Mouse (Mus musculus) limb, embryonic 13.5 days (tissue): ENCODE results near the gene Ldhc. TPM values are rescaled to one million over a fixed set of nuclear protein-coding genes. Genes with fewer than 3 reads are reported as not detected.
"Not testable (repeated sequence)": the region's sequence is repeated elsewhere in the genome, so short reads cannot be mapped to it uniquely, and the experiment has no call there.

ENCODE experiments used
- ATAC-seq: fragments of 200-750 bp; cut with Nextera tagmentation; 2 replicates; pipeline ENCODE4 v1.8.0; 2017; ENCODE audit warnings: low read depth, moderate number of reproducible peaks, moderate TSS enrichment; ENCODE audit not compliant: low FRiP score
- H3K27ac ChIP-seq: fragments of 300-500 bp; sonication (generic); 2 replicates; pipeline ENCODE4 v1.5.1; 2015; ENCODE audit warnings: inconsistent platforms, mild to moderate bottlenecking, moderate library complexity
- H3K27me3 ChIP-seq: fragments of 300-500 bp; sonication (generic); 2 replicates; pipeline ENCODE4 v1.6.1; 2015; ENCODE audit warnings: mild to moderate bottlenecking, inconsistent platforms
- H3K36me3 ChIP-seq: fragments of 300-500 bp; sonication (generic); 2 replicates; pipeline ENCODE4 v1.6.1; 2015; ENCODE audit warnings: inconsistent platforms, mild to moderate bottlenecking, moderate library complexity
- H3K4me1 ChIP-seq: fragments of 300-500 bp; sonication (generic); 2 replicates; pipeline ENCODE4 v1.6.1; 2015; ENCODE audit warnings: inconsistent platforms
- H3K4me2 ChIP-seq: fragments of 300-500 bp; sonication (generic); replicated peaks from 2 replicates; pipeline ENCODE4 v1.6.1; 2015; ENCODE audit warnings: inconsistent platforms, mild to moderate bottlenecking, moderate library complexity
- H3K4me3 ChIP-seq: fragments of 300-500 bp; sonication (generic); 2 replicates; pipeline ENCODE4 v1.5.1; 2015; ENCODE audit warnings: moderate library complexity, mild to moderate bottlenecking, inconsistent platforms
- H3K9ac ChIP-seq: fragments of 300-500 bp; sonication (generic); 2 replicates; pipeline ENCODE4 v1.6.1; 2015; ENCODE audit warnings: mild to moderate bottlenecking, inconsistent platforms
- H3K9me3 ChIP-seq: fragments of 300-500 bp; sonication (generic); 2 replicates; pipeline ENCODE4 v1.6.1; 2016; ENCODE audit warnings: inconsistent platforms
- WGBS: fragments of 180-500 bp; shearing (Covaris S2); methylation state at CpG from one replicate; pipeline ENCODE4 v1.1.7; 2015; 5-methylcytosine and 5-hydroxymethylcytosine counted together
- polyA plus RNA-seq: library from polyadenylated mRNA; unstranded; fragments of >200 nt; fragmentation: Nextera tagmentation; extraction: Ambion mirVana; gene quantifications from 2 replicates; pipeline ENCODE4 v1.2.1, GENCODE M21; 2015

Ldhc gene
- not detected in 2 replicates for polyA plus RNA-seq

DNA sequence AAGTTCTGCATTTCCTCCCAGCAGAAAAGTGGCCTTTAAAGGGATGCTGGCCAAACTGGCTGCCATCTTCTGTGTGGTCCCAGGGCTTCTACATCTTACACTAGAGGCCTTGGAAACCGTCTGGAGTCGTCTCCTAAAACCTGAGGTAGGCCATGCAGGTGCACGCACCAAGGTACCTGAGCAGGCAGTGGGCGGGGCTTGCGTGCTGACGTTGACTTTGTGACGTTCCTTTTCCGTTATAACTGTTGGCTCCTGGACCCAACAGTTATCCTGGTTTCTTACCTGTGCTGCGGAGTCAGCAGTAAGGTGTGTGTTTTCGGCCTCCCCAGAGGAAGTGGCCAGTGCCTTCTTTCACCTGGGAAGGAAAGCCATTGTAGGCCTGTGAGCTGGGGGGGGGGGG is at the start of gene Ldhc:
TSS of gene Ldhc (plus strand) at position 208 of the 400 bp plus-strand sequence.
- WGBS: 33% methylated on average over 10 of the region's 10 CpGs
- Histone ChIP-seq H3K9me3 (no peaks in the 10 kb centered on the region), H3K27ac (no peak within 1 kb of the TSS), H3K27me3 (no peaks in the 10 kb centered on the region), H3K4me1 (no peaks in the 10 kb centered on the region), H3K4me3 (no peak within 1 kb of the TSS), H3K4me2 (no peak within 1 kb of the TSS), H3K9ac (no peak within 1 kb of the TSS), H3K36me3 (peaks cover 6% of the 10 kb centered on the region)
- no peak for ATAC-seq

DNA sequence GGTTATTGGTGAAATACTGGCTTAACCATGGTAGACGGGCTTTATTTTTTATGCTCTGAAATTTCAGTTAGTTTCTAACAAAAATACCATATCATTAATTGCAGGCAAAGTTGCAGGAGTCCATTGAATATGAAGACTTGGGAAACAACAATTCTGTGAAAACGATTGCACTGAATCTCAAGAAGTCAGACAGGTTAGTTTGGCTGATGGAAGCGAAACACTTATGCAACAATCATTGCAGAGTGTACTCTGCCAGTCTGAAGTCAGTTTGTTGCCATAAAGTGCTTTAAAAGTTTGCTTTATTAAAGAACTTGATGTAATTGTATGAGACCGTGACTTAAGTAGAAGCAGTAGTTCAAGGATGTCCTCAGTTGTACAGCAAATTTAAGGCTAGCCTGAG is 47.0 kb upstream of the Ldhc start:
- WGBS: 90% methylated on average over 4 of the region's 4 CpGs
- H3K9ac ChIP-seq: no peak overlapping the region
- H3K4me2 ChIP-seq: no peak overlapping the region
- H3K4me1 ChIP-seq: no peaks in the 10 kb centered on the region
- no peak overlapping the region for H3K4me3 ChIP-seq
- no peak for ATAC-seq
- H3K36me3 ChIP-seq: peaks cover 86% of the 10 kb centered on the region
- H3K27me3 ChIP-seq: no peaks in the 10 kb centered on the region
- no peaks in the 10 kb centered on the region for H3K9me3 ChIP-seq
- no peak overlapping the region for H3K27ac ChIP-seq

DNA sequence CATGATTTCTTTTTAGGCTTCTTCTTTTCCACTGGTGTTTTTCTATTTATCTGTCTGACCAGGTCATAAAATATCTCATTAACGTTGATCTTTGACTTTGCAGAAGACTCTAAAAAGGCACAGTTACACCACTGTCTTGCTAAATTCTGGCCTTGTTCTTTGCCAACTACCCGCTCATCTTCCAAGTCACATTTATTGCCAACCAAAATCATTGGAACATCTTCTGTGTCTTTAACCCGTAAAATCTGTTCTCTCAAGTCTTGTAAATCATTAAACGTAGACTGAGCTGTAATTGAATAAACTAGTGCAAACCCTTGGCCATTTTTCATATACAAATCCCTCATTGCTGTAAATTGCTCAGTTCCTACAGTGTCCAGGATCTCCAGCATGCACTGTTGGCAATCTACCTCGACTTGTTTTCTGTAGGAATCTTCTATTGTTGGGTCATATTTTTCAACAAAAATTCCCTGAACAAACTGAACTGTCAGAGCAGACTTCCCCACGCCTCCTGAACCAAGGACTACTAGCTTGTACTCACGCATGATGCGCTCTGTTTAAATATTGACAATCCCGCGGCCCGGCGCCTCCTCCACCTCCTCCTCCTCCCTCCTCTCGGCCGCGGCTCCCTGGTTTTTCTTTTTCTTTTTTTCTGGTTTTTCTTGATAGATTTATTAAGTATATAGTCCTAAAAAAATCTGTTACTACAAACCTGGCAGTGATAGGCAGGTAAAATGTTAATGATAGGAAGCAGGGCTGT is 39.9 kb upstream of the Ldhc start:
- peaks cover 71% of the 10 kb centered on the region for H3K36me3 ChIP-seq
- H3K9ac ChIP-seq, H3K27ac ChIP-seq, H3K4me1 ChIP-seq, H3K9me3 ChIP-seq, H3K4me2 ChIP-seq, H3K4me3 ChIP-seq, ATAC-seq, H3K27me3 ChIP-seq: not testable (repeated sequence)
- 92% methylated on average over 15 of the region's 15 CpGs for WGBS

DNA sequence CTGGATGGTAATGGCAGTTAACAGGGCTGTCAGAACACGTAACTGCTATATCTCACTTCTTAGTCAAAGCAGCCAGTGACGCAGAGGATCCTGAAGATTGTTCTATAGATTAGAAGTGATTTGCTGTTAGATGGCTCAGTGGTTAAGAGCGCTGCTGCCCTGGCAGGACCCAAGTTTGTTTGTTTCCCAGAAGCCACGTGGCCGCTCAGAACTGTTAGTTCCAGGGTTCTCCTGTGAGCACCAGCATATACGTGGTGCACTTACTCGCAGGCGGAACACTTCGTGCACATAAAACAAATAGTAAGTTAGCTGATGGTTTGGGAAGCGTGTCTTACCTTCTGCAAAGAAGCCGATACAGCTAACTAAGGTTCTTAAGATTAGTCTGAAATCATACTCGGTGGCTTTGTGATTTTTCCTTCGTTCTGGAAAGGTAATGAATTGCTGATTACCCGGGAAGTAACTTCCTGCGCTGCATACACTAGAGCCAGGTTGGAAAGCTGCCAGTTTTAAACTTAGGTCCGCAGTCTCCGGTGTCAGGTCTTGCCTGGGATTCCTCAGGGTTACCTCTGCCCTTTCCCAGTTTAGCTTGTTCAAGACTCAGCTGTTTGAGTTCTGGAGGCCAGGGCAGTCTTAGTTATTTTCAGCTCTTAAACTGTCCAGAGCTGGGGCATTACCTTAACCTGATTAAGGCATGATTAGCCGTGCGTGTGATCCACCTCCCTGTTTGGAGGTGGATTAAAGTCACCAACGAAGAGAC is 33.8 kb upstream of the Ldhc start:
- peaks cover 22% of the 10 kb centered on the region for H3K36me3 ChIP-seq
- no peak overlapping the region for H3K4me3 ChIP-seq
- H3K9me3 ChIP-seq: no peaks in the 10 kb centered on the region
- no peaks in the 10 kb centered on the region for H3K27me3 ChIP-seq
- no peak overlapping the region for H3K4me2 ChIP-seq
- 0 out of 2 replicates have a peak, but pooled peaks cover 4% of the 10 kb centered on the region for H3K4me1 ChIP-seq
- 69% methylated on average over 20 of the region's 20 CpGs for WGBS
- no peak overlapping the region for H3K27ac ChIP-seq
- no peak overlapping the region for H3K9ac ChIP-seq
- no peak for ATAC-seq

DNA sequence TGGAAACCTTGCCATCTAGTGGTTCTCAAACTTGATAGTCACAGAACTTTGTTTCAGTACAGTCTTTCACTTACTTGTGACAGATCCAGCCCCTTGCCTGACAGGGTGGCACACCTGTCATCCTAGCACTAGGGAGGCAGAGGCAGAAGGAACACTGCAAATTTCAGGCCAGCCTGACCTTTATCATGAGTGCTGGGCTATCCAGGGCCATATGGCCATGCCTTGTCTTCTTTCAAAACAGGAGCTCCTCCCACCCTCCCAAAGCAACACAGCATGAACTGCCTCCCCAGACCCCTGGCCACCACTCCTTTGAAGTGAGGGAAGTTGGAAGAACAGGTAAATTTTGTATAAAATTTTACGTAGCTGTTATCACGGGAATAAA is 33.2 kb upstream of the Ldhc start:
- Histone ChIP-seq H3K27me3 (no peaks in the 10 kb centered on the region), H3K4me1 (0 out of 2 replicates have a peak, but pooled peaks cover 4% of the 10 kb centered on the region), H3K9ac (no peak overlapping the region), H3K9me3 (no peaks in the 10 kb centered on the region), H3K4me2 (no peak overlapping the region), H3K36me3 (peaks cover 17% of the 10 kb centered on the region), H3K4me3 (no peak overlapping the region), H3K27ac (no peak overlapping the region)
- WGBS: 67% methylated on average over 2 of the region's 2 CpGs
- ATAC-seq: no peak

DNA sequence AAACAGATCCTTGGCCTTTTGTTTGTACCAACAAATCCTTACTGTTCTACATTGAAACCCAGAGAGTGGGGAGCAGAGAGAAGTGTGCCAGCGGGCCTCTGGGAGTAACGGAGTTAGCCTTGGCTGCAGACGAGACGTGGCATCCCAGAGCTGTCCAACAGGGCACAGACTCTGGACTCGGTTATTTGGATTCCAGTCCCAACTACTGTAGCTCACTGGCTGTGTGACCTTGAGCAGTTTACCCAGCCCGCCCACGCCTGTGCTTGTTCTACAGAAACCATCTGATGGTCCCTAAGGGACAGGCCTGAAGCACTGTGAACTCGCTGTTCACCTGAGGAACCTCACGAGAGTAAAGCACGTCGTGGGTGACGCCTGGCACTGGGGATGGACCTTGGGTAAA is 31.1 kb upstream of the Ldhc start:
- WGBS: 89% methylated on average over 12 of the region's 12 CpGs

DNA sequence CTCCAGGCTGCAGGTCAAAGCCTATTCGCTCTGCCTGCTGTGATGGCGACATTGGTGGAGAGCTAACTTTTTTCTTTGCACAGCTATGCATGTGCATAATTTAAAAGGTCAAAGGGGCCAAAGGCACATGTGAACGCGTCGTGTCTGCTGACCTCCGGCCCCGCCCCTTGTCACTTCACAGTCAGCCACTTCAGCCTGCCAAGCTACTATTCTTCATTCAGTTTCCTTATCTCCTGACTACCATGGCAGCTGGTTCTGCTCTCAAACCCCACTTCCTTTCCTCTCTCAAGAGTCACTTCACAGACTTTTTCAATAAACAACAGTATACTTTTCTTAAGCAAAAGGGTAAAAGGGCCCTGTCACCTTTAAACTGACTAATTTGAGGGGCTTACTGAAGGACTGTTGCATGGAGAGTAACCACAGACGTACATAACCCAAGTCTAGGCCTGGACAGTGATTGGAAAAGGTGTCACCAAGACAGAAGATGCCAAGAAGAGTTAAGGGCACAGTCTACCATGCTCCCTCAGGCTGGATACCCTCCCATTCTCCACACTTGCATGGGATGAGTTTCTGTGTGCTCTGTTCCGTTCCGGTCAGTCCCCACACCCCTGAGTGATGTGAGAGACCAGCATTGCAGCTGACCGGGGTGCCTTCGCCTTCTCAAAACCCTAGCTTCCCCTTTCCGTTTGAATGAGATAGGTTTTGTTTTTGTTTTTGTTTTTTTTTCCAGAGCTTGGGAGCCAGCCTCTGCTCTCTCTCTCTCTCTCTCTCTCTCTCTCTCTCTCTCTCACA is 30.0 kb upstream of the Ldhc start:
- ATAC-seq: no peak
- 63% methylated on average over 13 of the region's 13 CpGs for WGBS
- H3K9ac ChIP-seq: no peak overlapping the region
- 0 out of 2 replicates have a peak, but pooled peaks cover 4% of the 10 kb centered on the region for H3K4me1 ChIP-seq
- no peak overlapping the region for H3K27ac ChIP-seq
- no peak overlapping the region for H3K4me3 ChIP-seq
- H3K9me3 ChIP-seq: no peaks in the 10 kb centered on the region
- H3K4me2 ChIP-seq: no peak overlapping the region
- H3K36me3 ChIP-seq: no peaks in the 10 kb centered on the region
- no peaks in the 10 kb centered on the region for H3K27me3 ChIP-seq

More for the DNA sequence above, 31.1 kb upstream of the Ldhc start:
- Histone ChIP-seq H3K9ac (no peak overlapping the region), H3K27me3 (no peaks in the 10 kb centered on the region), H3K4me2 (no peak overlapping the region), H3K27ac (no peak overlapping the region), H3K36me3 (no peaks in the 10 kb centered on the region), H3K9me3 (no peaks in the 10 kb centered on the region), H3K4me3 (no peak overlapping the region), H3K4me1 (0 out of 2 replicates have a peak, but pooled peaks cover 4% of the 10 kb centered on the region)
- no peak for ATAC-seq

DNA sequence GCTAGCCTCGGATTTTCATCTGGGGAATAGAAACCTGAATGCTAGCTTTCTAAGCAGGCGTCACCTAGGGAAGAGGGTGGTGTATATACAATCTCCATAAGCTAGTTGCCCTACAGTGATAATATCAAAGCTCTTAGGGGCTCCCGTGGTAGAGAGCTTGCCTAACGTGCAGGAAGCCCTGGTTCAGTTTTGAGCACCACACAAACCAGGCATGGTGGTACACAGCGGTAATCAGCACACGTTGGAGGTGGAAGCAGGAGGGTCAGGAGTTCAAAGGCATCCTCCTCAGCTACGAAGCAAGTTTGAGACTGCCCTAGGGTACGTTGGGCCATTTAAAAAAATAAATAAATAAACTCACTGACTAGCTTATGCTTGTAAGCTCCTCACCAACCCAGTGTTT is 29.3 kb upstream of the Ldhc start:
- no peaks in the 10 kb centered on the region for H3K9me3 ChIP-seq
- H3K36me3 ChIP-seq: no peaks in the 10 kb centered on the region
- no peak overlapping the region for H3K4me3 ChIP-seq
- no peak overlapping the region for H3K9ac ChIP-seq
- 77% methylated on average over 8 of the region's 8 CpGs for WGBS
- H3K4me1 ChIP-seq: 0 out of 2 replicates have a peak, but pooled peaks cover 4% of the 10 kb centered on the region
- no peak overlapping the region for H3K4me2 ChIP-seq
- H3K27ac ChIP-seq: no peak overlapping the region
- H3K27me3 ChIP-seq: no peaks in the 10 kb centered on the region
- no peak for ATAC-seq

DNA sequence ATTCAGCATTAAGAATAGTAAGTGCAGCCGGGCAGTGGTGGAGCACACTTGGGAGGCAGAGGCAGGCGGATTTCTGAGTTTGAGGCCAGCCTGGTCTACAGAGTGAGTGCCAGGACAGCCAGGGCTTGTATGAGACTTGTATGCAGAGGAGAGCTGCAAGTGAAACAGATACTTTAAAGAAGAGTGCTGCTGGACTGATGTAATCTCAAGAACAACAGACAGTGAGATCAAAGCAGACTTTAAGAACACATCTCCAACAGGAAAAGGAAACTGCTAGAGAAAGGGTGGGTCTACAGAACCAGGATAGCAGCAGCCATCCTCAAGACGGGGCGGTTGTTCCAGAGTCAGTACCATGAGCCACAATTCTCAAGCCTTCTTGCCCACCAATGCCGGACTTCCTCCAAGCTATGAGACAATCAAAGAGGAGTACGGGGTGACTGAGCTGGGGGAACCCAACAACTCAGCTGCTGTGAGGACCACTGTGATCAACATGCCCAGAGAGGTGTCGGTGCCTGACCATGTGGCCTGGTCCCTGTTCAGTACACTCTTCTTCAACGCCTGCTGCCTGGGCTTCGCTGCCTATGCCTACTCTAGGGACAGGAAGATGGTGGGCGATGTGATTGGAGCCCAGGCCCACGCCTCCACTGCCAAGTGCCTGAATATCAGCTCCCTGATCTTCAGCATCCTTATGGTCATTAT is 28.7 kb upstream of the Ldhc start:
- H3K9me3 ChIP-seq, H3K27me3 ChIP-seq, ATAC-seq, H3K27ac ChIP-seq, H3K36me3 ChIP-seq, H3K4me1 ChIP-seq, H3K9ac ChIP-seq, H3K4me2 ChIP-seq, H3K4me3 ChIP-seq: not testable (repeated sequence)
- WGBS: 85% methylated on average over 11 of the region's 11 CpGs

DNA sequence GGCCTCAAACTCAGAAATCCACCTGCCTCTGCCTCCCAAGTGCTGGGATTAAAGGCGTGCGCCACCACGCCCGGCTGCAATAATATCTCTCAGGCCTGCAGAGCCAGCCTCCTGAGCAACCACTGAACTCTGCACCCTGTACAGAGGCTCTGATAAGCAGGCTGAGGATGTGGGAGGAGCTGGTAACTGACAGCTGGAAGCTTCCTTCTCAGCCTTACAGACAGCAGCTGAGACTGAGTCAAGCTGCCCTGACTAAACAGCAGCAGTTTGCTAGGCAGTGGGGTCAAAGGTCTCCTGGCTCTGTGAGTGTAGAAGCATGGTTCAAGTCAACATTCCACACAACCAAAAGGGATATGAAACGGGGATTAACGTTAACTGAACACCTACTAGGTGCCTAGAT is 27.7 kb upstream of the Ldhc start:
- ATAC-seq: no peak
- no peak overlapping the region for H3K27ac ChIP-seq
- H3K4me2 ChIP-seq: no peak overlapping the region
- H3K4me1 ChIP-seq: peaks cover 7% of the 10 kb centered on the region
- H3K9me3 ChIP-seq: no peaks in the 10 kb centered on the region
- no peak overlapping the region for H3K9ac ChIP-seq
- 62% methylated on average over 6 of the region's 6 CpGs for WGBS
- no peaks in the 10 kb centered on the region for H3K27me3 ChIP-seq
- no peak overlapping the region for H3K4me3 ChIP-seq
- no peaks in the 10 kb centered on the region for H3K36me3 ChIP-seq

DNA sequence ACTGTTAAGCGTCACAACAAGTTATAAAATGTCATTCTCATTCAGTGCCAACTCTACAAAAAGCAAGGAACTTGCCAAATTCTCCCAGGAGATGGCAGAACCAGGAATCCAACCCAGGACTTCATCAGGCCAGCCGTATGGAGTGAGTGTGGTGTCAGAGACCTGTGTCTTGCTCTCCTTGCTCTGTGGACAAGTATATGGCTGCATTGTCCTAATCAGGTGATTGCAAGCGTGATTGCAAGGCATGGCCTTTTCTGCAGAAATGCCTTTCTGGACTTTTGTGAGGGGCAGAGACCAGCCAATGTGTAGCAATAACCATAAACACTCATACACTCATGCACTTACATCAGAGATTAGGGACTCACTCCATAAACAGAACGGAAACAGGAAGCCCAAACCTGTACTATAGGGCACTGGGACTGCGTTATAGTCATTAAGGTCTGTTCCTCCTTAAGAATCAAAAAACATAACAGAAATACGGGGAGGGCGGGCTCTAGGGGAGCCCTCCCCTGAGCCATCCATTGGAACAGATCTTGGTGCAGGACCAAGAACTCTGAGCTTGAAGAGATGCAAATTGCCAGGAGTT is 27.2 kb upstream of the Ldhc start:
- Histone ChIP-seq H3K4me1 (peaks cover 12% of the 10 kb centered on the region), H3K27ac (no peak overlapping the region), H3K36me3 (no peaks in the 10 kb centered on the region), H3K4me3 (no peak overlapping the region), H3K27me3 (no peaks in the 10 kb centered on the region), H3K4me2 (no peak overlapping the region), H3K9ac (no peak overlapping the region), H3K9me3 (no peaks in the 10 kb centered on the region)
- ATAC-seq: no peak
- WGBS: 79% methylated on average over 7 of the region's 7 CpGs
